Mouse (Mus musculus) thymus, adult 2 months (tissue): ENCODE results near the gene Gpr33. TPM values are rescaled to one million over a fixed set of nuclear protein-coding genes. Genes with fewer than 3 reads are reported as not detected.

Source experiments
- DNase-seq: peaks from one replicate; pipeline ENCODE4 v3.0.0; 2021
- H3K27ac ChIP-seq: fragments of 200-500 bp; 2 replicates; pipeline ENCODE4 v1.5.1; 2012; ENCODE audit warnings: low read length, control low read depth; ENCODE audit not compliant: control insufficient read depth, insufficient read depth
- H3K27me3 ChIP-seq: fragments of 200-500 bp; 2 replicates; pipeline ENCODE4 v1.6.1; 2012; ENCODE audit warnings: mild to moderate bottlenecking, low read length, moderate library complexity, mixed read lengths; ENCODE audit not compliant: control insufficient read depth, insufficient read depth
- H3K36me3 ChIP-seq: fragments of 200-500 bp; 2 replicates; pipeline ENCODE4 v1.6.1; 2012; ENCODE audit warnings: mild to moderate bottlenecking, low read length, moderate library complexity; ENCODE audit not compliant: control insufficient read depth, insufficient read depth
- H3K4me1 ChIP-seq: fragments of 200-500 bp; replicated peaks from 2 replicates; pipeline ENCODE4 v1.6.1; 2012; ENCODE audit warnings: low read length; ENCODE audit not compliant: control insufficient read depth, insufficient read depth
- H3K4me3 ChIP-seq: fragments of 200-500 bp; 2 replicates; pipeline ENCODE4 v1.5.1; 2012; ENCODE audit warnings: mild to moderate bottlenecking, low read length, control low read depth, moderate library complexity; ENCODE audit not compliant: control insufficient read depth, insufficient read depth
- CTCF ChIP-seq: fragments of 200-500 bp; IDR thresholded peaks from 2 replicates; pipeline ENCODE4 v1.5.1; 2012; ENCODE audit warnings: mild to moderate bottlenecking, control low read depth, low read length, moderate library complexity, borderline replicate concordance; ENCODE audit not compliant: control insufficient read depth, poor library complexity, insufficient read depth; ENCODE audit errors: extremely low read depth
- POLR2A ChIP-seq: fragments of 200-500 bp; IDR thresholded peaks from 2 replicates; pipeline ENCODE4 v1.6.1; 2012; ENCODE audit warnings: mild to moderate bottlenecking, low read length, control low read depth, moderate library complexity; ENCODE audit not compliant: control insufficient read depth, poor library complexity, insufficient read depth; ENCODE audit errors: extremely low read depth
- WGBS: fragments of 180-500 bp; shearing (Covaris S2); methylation state at CpG from one replicate; pipeline ENCODE4 v1.1.7; 2018; 5-methylcytosine and 5-hydroxymethylcytosine counted together
- polyA plus RNA-seq: library from polyadenylated mRNA; depleted of rRNA; stranded (reverse); fragments of >200 nt; gene quantifications from 2 replicates; pipeline ENCODE4 v1.2.3, GENCODE M21; 2012; rRNA removed

The Gpr33 gene
- 0.66 and 1.2 TPM in 2 replicates for polyA plus RNA-seq

DNA sequence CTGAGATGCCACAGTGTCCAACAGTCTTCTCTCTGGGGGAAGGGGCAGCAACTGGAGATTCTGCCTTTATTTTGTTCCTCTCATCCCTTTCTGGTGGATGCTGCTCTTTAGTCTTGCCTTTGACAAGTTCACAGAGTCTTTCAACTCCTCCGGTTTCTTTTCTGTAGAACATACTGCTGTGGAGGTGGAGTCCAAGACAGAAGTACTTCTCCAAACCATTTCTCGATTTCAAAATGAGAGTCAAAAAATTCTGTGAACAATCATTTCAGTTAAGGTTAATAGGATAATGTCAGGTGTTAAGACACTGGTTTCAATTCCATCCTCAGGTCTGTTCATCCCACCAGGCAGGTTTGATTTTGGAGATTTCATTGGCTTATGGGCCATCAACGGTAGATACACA, at the start of gene Gpr33:
Gene Gpr33 (minus strand): TSS at position 101 of the 400 bp plus-strand sequence.
- Histone ChIP-seq H3K4me3 (no peak within 1 kb of the TSS), H3K27me3 (no peaks in the 10 kb centered on the region), H3K36me3 (no peaks in the 10 kb centered on the region), H3K27ac (no peak within 1 kb of the TSS), H3K4me1 (no peaks in the 10 kb centered on the region)
- no peak for TF ChIP-seq POLR2A
- no peak for TF ChIP-seq CTCF
- WGBS, result 94% methylated on average over 3 of the region's 3 CpGs
- DNase-seq, result no peak

GRCm38 (mm10) chr12:52049324-52049723, 21.5 kb upstream of the Gpr33 start:
- H3K27ac ChIP-seq, result no peak overlapping the region
- H3K4me3 ChIP-seq, result no peak overlapping the region
- H3K36me3 ChIP-seq, result no peaks in the 10 kb centered on the region
- no peak for TF ChIP-seq POLR2A
- no peaks in the 10 kb centered on the region for H3K27me3 ChIP-seq
- 21% methylated on average over 2 of the region's 2 CpGs for WGBS
- DNase-seq, result no peak
- H3K4me1 ChIP-seq, result no peaks in the 10 kb centered on the region

DNA sequence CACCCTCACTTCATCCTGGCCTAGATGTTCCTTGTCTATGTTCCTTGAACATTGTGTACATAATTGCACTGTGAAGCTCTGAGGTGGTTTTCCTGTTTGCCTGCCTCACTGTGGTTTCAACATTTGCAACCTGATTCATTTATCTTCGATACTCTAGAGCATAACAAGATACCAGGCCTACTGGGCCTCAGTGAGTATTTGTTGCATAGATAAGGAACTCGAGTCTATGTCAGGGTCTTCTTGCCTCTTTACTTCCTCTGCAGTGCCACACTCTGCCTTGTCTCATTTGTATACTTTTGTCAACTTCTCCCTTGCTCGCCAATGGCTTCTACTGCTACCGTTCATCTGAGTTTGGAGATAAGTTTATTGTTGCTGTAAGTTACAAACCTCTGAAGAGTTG, 18.5 kb upstream of the Gpr33 start:
- no peaks in the 10 kb centered on the region for H3K36me3 ChIP-seq
- WGBS, result 28% methylated on average over 4 of the region's 4 CpGs
- H3K27me3 ChIP-seq, result no peaks in the 10 kb centered on the region
- DNase-seq, result no peak
- H3K4me3 ChIP-seq, result no peak overlapping the region
- no peaks in the 10 kb centered on the region for H3K4me1 ChIP-seq
- H3K27ac ChIP-seq, result no peak overlapping the region
- TF ChIP-seq POLR2A (no peak), CTCF (no peak)

- no peak overlapping the region for H3K4me3 ChIP-seq
- no peaks in the 10 kb centered on the region for H3K27me3 ChIP-seq
- no peak overlapping the region for H3K27ac ChIP-seq
- H3K36me3 ChIP-seq, result no peaks in the 10 kb centered on the region
- no peaks in the 10 kb centered on the region for H3K4me1 ChIP-seq
- TF ChIP-seq CTCF (no peak), POLR2A (no peak)
- no peak for DNase-seq
- WGBS, result 64% methylated on average over 10 of the region's 10 CpGs
Observed at GRCm38 (mm10) chr12:52042818-52043336, 15.0 kb upstream of the Gpr33 start.

GRCm38 (mm10) chr12:52038352-52038751, 10.5 kb upstream of the Gpr33 start:
- Histone ChIP-seq H3K36me3 (no peaks in the 10 kb centered on the region), H3K4me3 (no peak overlapping the region), H3K27ac (no peak overlapping the region), H3K4me1 (no peaks in the 10 kb centered on the region), H3K27me3 (no peaks in the 10 kb centered on the region)
- TF ChIP-seq POLR2A (no peak), CTCF (no peak)
- no peak for DNase-seq
- WGBS, result 64% methylated on average over 3 of the region's 3 CpGs

GRCm38 (mm10) chr12:52034956-52035355, 7.1 kb upstream of the Gpr33 start:
- DNase-seq, result no peak
- Histone ChIP-seq H3K4me3 (no peak overlapping the region), H3K4me1 (no peaks in the 10 kb centered on the region), H3K27ac (no peak overlapping the region), H3K27me3 (no peaks in the 10 kb centered on the region), H3K36me3 (no peaks in the 10 kb centered on the region)
- TF ChIP-seq CTCF (no peak), POLR2A (no peak)
- WGBS, result 44% methylated on average over 3 of the region's 3 CpGs

- DNase-seq, result no peak
- H3K36me3 ChIP-seq, result no peaks in the 10 kb centered on the region
- 96% methylated on average over 6 of the region's 6 CpGs for WGBS
- H3K27me3 ChIP-seq, result no peaks in the 10 kb centered on the region
- H3K4me3 ChIP-seq, result no peak overlapping the region
- TF ChIP-seq CTCF (no peak), POLR2A (no peak)
- no peak overlapping the region for H3K27ac ChIP-seq
- H3K4me1 ChIP-seq, result no peaks in the 10 kb centered on the region
Observed at GRCm38 (mm10) chr12:52032276-52032675, 4.4 kb upstream of the Gpr33 start.
